Mouse (Mus musculus) monocyte, adult 2 months (primary cell): Measurements from ENCODE around the gene Ikzf2.

Experiments used
- DNase-seq, 2 experiments: peaks; one replicate each; pipeline ENCODE4 v3.0.0; 2022; ENCODE audit warnings: low spot score in 2 of 2, low read depth in 1 of 2

The Ikzf2 gene

GRCm38 (mm10) chr1:69599074-69599772, 87.8 kb downstream of the Ikzf2 start:
- no peak for DNase-seq

- DNase-seq = no peak
These were observed 95.2 kb downstream of the Ikzf2 start for GRCm38 (mm10) chr1:69591889-69592288.

GRCm38 (mm10) chr1:69591328-69591801, 95.7 kb downstream of the Ikzf2 start:
- no peak for DNase-seq

GRCm38 (mm10) chr1:69585546-69585945, 101.5 kb downstream of the Ikzf2 start:
- no peak for DNase-seq

GRCm38 (mm10) chr1:69583932-69584659, 102.9 kb downstream of the Ikzf2 start:
- DNase-seq = no peak

- DNase-seq = no peak
These were observed 108.1 kb downstream of the Ikzf2 start for GRCm38 (mm10) chr1:69578917-69579316.

- DNase-seq = no peak
These were observed 127.5 kb downstream of the Ikzf2 start for GRCm38 (mm10) chr1:69559443-69560090.

GRCm38 (mm10) chr1:69555636-69556151, 131.4 kb downstream of the Ikzf2 start:
- no peak for DNase-seq

GRCm38 (mm10) chr1:69549987-69550386, 137.1 kb downstream of the Ikzf2 start:
- no peak for DNase-seq

GRCm38 (mm10) chr1:69545885-69546253, 141.2 kb downstream of the Ikzf2 start:
- DNase-seq = no peak

- no peak for DNase-seq
These were observed 141.7 kb downstream of the Ikzf2 start for GRCm38 (mm10) chr1:69545217-69545884.

- no peak for DNase-seq
These were observed 143.1 kb downstream of the Ikzf2 start for GRCm38 (mm10) chr1:69543774-69544597.

- DNase-seq = no peak
These were observed 144.5 kb downstream of the Ikzf2 start for GRCm38 (mm10) chr1:69542546-69542945.

- no peak for DNase-seq
These were observed 148.4 kb downstream of the Ikzf2 start for GRCm38 (mm10) chr1:69538663-69539062.

GRCm38 (mm10) chr1:69537619-69538018, 149.4 kb downstream of the Ikzf2 start:
- no peak for DNase-seq

- no peak for DNase-seq
These were observed 151.5 kb downstream of the Ikzf2 start for GRCm38 (mm10) chr1:69535507-69535906.

GRCm38 (mm10) chr1:69533048-69533447, 154.0 kb downstream of the Ikzf2 start:
- no peak for DNase-seq

- DNase-seq = no peak
These were observed 158.3 kb downstream of the Ikzf2 start for GRCm38 (mm10) chr1:69528696-69529095.

- DNase-seq = no peak
These were observed 165.4 kb downstream of the Ikzf2 start for GRCm38 (mm10) chr1:69521656-69522055.

- no peak for DNase-seq
These were observed 167.7 kb downstream of the Ikzf2 start for GRCm38 (mm10) chr1:69519356-69519755.
